Mouse (Mus musculus) neutrophil, adult 59 days (primary cell): ENCODE measurements around the gene Ifit3. TPM values are rescaled to one million over a fixed set of nuclear protein-coding genes. Genes with fewer than 3 reads are reported as not detected.

Source experiments
- total RNA-seq, 2 experiments: library from RNA; stranded (reverse); gene quantifications; 1 replicate in 1 of 2; 2 replicates in 1 of 2; pipeline ENCODE4 v1.2.4; 2023

Ifit3 gene
- total RNA-seq = 1 to 10 TPM; 2.9 to 7.7 TPM

DNA sequence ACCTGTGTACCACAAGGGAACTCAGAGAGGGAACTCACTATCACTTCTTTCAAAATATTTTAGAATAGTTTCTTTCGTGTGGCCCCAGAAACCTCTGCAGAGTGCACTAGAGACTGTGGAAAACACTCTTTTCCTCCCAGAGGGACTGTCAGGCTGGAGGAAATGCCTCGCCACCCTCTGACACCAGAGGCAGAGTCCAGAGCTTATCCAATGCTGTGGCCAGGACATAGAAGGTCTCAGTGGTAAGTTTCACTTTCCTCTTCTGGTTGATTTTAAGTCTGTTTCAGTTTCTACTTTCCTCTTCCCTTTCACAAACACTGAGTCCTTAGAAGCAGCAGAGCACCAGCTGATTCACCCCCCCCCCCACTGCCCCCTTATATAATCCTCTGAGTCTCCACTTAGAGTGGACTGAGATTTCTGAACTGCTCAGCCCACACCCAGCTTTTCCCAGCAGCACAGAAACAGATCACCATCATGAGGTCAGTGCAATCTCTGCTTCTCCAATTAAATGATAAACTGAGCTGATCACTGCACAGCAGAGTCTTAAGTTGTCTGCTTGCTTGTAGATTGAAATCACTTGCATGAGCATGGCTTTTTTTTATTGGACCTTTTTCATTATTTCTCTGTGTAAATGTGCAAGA, at the start of gene Ifit3:
Gene Ifit3 (plus strand): TSS at position 406 of the 641 bp plus-strand sequence.

DNA sequence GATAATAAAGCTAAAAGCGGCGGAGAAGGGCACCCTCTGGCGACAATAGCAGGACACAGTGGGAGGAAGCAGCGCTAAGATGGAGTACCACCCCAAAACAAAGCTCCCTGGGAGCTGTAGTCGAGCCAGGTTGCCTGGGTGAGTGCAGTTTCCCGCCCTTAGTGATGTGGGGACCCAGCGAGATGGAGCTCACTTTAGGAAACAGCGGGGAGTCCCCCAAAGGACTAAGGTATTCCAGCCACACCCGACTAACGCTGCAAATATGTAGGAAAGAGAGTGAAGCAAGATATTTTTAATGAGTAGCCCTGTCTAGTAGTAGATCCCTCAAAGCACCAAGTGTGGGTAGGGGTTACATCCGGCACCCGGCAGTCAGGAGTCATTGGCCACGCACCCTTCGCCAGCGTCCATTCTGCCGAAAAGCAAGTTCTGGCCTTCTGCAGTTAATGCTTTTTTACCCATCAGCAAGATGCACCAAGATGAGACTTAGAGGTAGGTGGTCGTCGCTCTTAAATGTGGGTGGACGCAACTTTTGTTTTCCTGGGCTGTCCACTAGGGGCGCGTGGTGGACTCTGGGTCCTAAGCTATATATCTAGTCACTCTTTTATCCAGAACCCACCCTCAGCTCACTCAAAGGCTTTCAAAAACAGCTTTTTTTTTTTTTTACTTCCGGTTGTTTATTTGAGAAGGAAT, 32.7 kb upstream of the Ifit3 start, which contains the start of gene Ifit2:
Gene Ifit2 (plus strand): TSS at position 161 of the 690 bp plus-strand sequence.

GRCm38 (mm10) chr19:34601888-34602287, 18.6 kb downstream of the Ifit3 start, which contains the start of gene Ifit1bl1:
Gene Ifit1bl1 (minus strand): TSS chr19:34601956.

DNA sequence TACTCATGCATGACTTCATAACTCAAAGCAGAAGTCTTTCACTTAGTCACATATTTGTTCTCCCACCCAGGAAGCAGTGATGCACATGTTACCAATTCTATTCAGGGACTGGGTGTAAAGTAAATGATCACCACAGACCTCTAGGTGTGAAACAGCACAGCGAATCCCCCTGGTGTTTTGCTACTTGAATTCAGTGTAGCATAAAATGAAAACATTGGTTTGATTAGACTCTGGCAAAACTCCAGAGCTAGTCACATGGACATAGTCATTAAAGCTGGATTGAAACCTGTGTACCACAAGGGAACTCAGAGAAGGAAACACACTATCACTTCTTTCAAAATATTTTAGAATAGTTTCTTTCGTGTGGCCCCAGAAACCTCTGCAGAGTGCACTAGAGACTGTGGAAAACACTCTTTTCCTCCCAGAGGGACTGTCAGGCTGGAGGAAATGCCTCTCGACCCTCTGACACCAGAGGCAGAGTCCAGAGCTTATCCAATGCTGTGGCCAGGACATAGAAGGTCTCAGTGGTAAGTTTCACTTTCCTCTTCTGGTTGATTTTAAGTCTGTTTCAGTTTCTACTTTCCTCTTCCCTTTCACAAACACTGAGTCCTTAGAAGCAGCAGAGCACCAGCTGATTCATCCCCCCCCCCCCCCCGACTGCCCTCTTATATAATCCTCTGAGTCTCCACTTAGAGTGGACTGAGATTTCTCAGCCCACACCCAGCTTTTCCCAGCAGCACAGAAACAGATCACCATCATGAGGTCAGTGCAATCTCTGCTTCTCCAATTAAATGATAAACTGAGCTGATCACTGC, 24.1 kb downstream of the Ifit3 start, which contains the start of gene Ifit3b:
Gene Ifit3b (plus strand): TSS at position 734 of the 815 bp plus-strand sequence.

Other genes with a start within 250 kb of the Ifit3 start
- gene Ch25h, start 108.4 kb upstream of the Ifit3 start, total RNA-seq = not detected
- 10 to 100 TPM; 58.2 to 68.5 TPM for gene Lipa, start 56.1 kb upstream of the Ifit3 start, total RNA-seq
- gene Ifit2, start 32.8 kb upstream of the Ifit3 start, total RNA-seq = 1 to 10 TPM; 4.1 to 4.4 TPM
- gene Ifit1bl1, start 18.4 kb downstream of the Ifit3 start, total RNA-seq = under 1 TPM; 0.62 to 0.95 TPM
- 1 to 10 TPM; 1.4 to 2.7 TPM for gene Ifit3b, start 24.4 kb downstream of the Ifit3 start, total RNA-seq
- 10 to 100 TPM; 15.4 to 18.9 TPM for gene Ifit1bl2, start 57.2 kb downstream of the Ifit3 start, total RNA-seq
- 1 to 10 TPM; 3.2 to 3.5 TPM for gene Ifit1, start 57.3 kb downstream of the Ifit3 start, total RNA-seq
- gene Slc16a12, start 163.8 kb downstream of the Ifit3 start, total RNA-seq = not detected